Mouse (Mus musculus) small intestine, adult 2 months (tissue): ENCODE results near the gene Dennd2a. TPM values are rescaled to one million over a fixed set of nuclear protein-coding genes. Genes with fewer than 3 reads are reported as not detected.

Experiments
- H3K27ac ChIP-seq: fragments of 200-500 bp; 2 replicates; pipeline ENCODE4 v1.5.1; 2012; ENCODE audit warnings: low read depth, low read length, control low read depth, inconsistent platforms; ENCODE audit not compliant: insufficient read depth
- H3K27me3 ChIP-seq: fragments of 200-500 bp; 2 replicates; pipeline ENCODE4 v1.6.1; 2012; ENCODE audit warnings: mild to moderate bottlenecking, moderate library complexity, low read length, inconsistent platforms; ENCODE audit not compliant: control insufficient read depth, insufficient read depth
- H3K36me3 ChIP-seq: fragments of 200-500 bp; 2 replicates; pipeline ENCODE4 v1.6.1; 2012; ENCODE audit warnings: mild to moderate bottlenecking, low read length, control low read depth, inconsistent platforms; ENCODE audit not compliant: control insufficient read depth, insufficient read depth
- H3K4me1 ChIP-seq: fragments of 200-500 bp; 2 replicates; pipeline ENCODE4 v1.6.1; 2012; ENCODE audit warnings: low read length, inconsistent platforms, mixed read lengths; ENCODE audit not compliant: control insufficient read depth, insufficient read depth, insufficient read length
- H3K4me3 ChIP-seq: fragments of 200-500 bp; 2 replicates; pipeline ENCODE4 v1.5.1; 2012; ENCODE audit warnings: low read depth, mild to moderate bottlenecking, control low read depth, inconsistent platforms, low read length, moderate library complexity
- CTCF ChIP-seq: fragments of 200-500 bp; IDR thresholded peaks from 2 replicates; pipeline ENCODE4 v1.5.1; 2012; ENCODE audit warnings: low read depth, mild to moderate bottlenecking, control low read depth, inconsistent platforms, low read length, moderate library complexity, mixed read lengths; ENCODE audit not compliant: insufficient replicate concordance, insufficient read length; ENCODE audit errors: extremely low read depth
- POLR2A ChIP-seq: fragments of 200-500 bp; IDR thresholded peaks from 2 replicates; pipeline ENCODE4 v1.6.1; 2012; ENCODE audit warnings: low read depth, mild to moderate bottlenecking, control low read depth, inconsistent platforms, low read length, moderate library complexity
- WGBS: fragments of 180-500 bp; shearing (Covaris S2); methylation state at CpG from one replicate; pipeline ENCODE4 v1.1.7; 2018; 5-methylcytosine and 5-hydroxymethylcytosine counted together
- polyA plus RNA-seq: library from polyadenylated mRNA; depleted of rRNA; stranded (reverse); fragments of >200 nt; gene quantifications from 2 replicates; pipeline ENCODE4 v1.2.3, GENCODE M21; 2012

Gene Dennd2a
- polyA plus RNA-seq, 1 experiment, result 2.7 TPM

GRCm38 (mm10) chr6:39435875-39436274 is 121.8 kb downstream of the Dennd2a start:
- Histone ChIP-seq H3K27ac (no peak overlapping the region), H3K27me3 (no peaks in the 10 kb centered on the region), H3K4me3 (no peak overlapping the region), H3K4me1 (peaks cover 21% of the 10 kb centered on the region; the same call in 1 of the 2 replicates), H3K36me3 (no peaks in the 10 kb centered on the region)
- TF ChIP-seq POLR2A, result no peak
- no peak for TF ChIP-seq CTCF
- 71% methylated on average over 5 of the region's 5 CpGs for WGBS

- H3K27ac ChIP-seq, result peak overlapping the region; percentile 76
- 83% methylated on average over 2 of the region's 2 CpGs for WGBS
Measured at GRCm38 (mm10) chr6:39434886-39435492, 122.7 kb downstream of the Dennd2a start.

GRCm38 (mm10) chr6:39434111-39434885 is 123.4 kb downstream of the Dennd2a start:
- 32% methylated on average over 2 of the region's 2 CpGs for WGBS
- peak overlapping the region; percentile 76 for H3K27ac ChIP-seq
- no peak for TF ChIP-seq CTCF
- TF ChIP-seq POLR2A, result no peak

More at GRCm38 (mm10) chr6:39434886-39435492, 122.7 kb downstream of the Dennd2a start:
- H3K36me3 ChIP-seq, result no peaks in the 10 kb centered on the region
- peaks cover 21% of the 10 kb centered on the region; the same call in 1 of the 2 replicates for H3K4me1 ChIP-seq
- H3K4me3 ChIP-seq, result no peak overlapping the region
- TF ChIP-seq POLR2A (no peak), CTCF (no peak)
- H3K27me3 ChIP-seq, result no peaks in the 10 kb centered on the region

GRCm38 (mm10) chr6:39433701-39434100 is 124.0 kb downstream of the Dennd2a start:
- TF ChIP-seq POLR2A (no peak), CTCF (no peak)
- H3K27ac ChIP-seq, result peak overlapping the region; percentile 58; the same call in 1 of the 2 replicates
- no peaks in the 10 kb centered on the region for H3K36me3 ChIP-seq
- H3K4me1 ChIP-seq, result peaks cover 27% of the 10 kb centered on the region; the same call in 1 of the 2 replicates
- H3K4me3 ChIP-seq, result no peak overlapping the region
- no peaks in the 10 kb centered on the region for H3K27me3 ChIP-seq

More at GRCm38 (mm10) chr6:39434111-39434885, 123.4 kb downstream of the Dennd2a start:
- Histone ChIP-seq H3K27me3 (no peaks in the 10 kb centered on the region), H3K36me3 (no peaks in the 10 kb centered on the region), H3K4me1 (peaks cover 23% of the 10 kb centered on the region; the same call in 1 of the 2 replicates), H3K4me3 (no peak overlapping the region)

- Histone ChIP-seq H3K27me3 (no peaks in the 10 kb centered on the region), H3K36me3 (no peaks in the 10 kb centered on the region), H3K27ac (0 out of 2 replicates have a peak overlapping the region, but pooled peaks have one; percentile 58), H3K4me3 (no peak overlapping the region), H3K4me1 (peaks cover 28% of the 10 kb centered on the region; the same call in 1 of the 2 replicates)
- no peak for TF ChIP-seq POLR2A
- no peak for TF ChIP-seq CTCF
- WGBS, result 89% methylated on average over 4 of the region's 4 CpGs
Measured at GRCm38 (mm10) chr6:39433174-39433573, 124.5 kb downstream of the Dennd2a start.

GRCm38 (mm10) chr6:39430722-39431121 is 126.9 kb downstream of the Dennd2a start:
- Histone ChIP-seq H3K27ac (no peak overlapping the region), H3K27me3 (no peaks in the 10 kb centered on the region), H3K4me3 (no peak overlapping the region), H3K36me3 (no peaks in the 10 kb centered on the region), H3K4me1 (peaks cover 33% of the 10 kb centered on the region; the same call in 1 of the 2 replicates)
- WGBS, result 86% methylated on average over 11 of the region's 11 CpGs
- TF ChIP-seq CTCF (no peak), POLR2A (no peak)

- H3K27ac ChIP-seq, result 0 out of 2 replicates have a peak overlapping the region, but pooled peaks have one; percentile 3
- H3K36me3 ChIP-seq, result no peaks in the 10 kb centered on the region
- H3K27me3 ChIP-seq, result no peaks in the 10 kb centered on the region
- TF ChIP-seq POLR2A, result no peak
- no peak for TF ChIP-seq CTCF
- H3K4me3 ChIP-seq, result no peak overlapping the region
- peaks cover 23% of the 10 kb centered on the region; the same call in 1 of the 2 replicates for H3K4me1 ChIP-seq
- 57% methylated on average over 6 of the region's 6 CpGs for WGBS
Measured at GRCm38 (mm10) chr6:39429007-39429788, 128.5 kb downstream of the Dennd2a start.
